Mouse (Mus musculus) midbrain, embryonic 13.5 days (tissue): ENCODE results near the gene Ethe1. TPM values are rescaled to one million over a fixed set of nuclear protein-coding genes. Genes with fewer than 3 reads are reported as not detected.
"Not testable (repeated sequence)": the region's sequence is repeated elsewhere in the genome, so short reads cannot be mapped to it uniquely, and the experiment has no call there.

Source experiments
- ATAC-seq: fragments of 200-750 bp; cut with Nextera tagmentation; 2 replicates; pipeline ENCODE4 v1.8.0; 2017; ENCODE audit warnings: mild to moderate bottlenecking, moderate TSS enrichment, moderate library complexity
- H3K27ac ChIP-seq: fragments of 300-500 bp; sonication (generic); 2 replicates; pipeline ENCODE4 v1.5.1; 2015; ENCODE audit warnings: inconsistent platforms, mild to moderate bottlenecking, moderate library complexity
- H3K27me3 ChIP-seq: fragments of 300-500 bp; sonication (generic); 2 replicates; pipeline ENCODE4 v1.6.1; 2015; ENCODE audit warnings: mild to moderate bottlenecking, inconsistent platforms
- H3K36me3 ChIP-seq: fragments of 300-500 bp; sonication (generic); 2 replicates; pipeline ENCODE4 v1.6.1; 2015; ENCODE audit warnings: mild to moderate bottlenecking, inconsistent platforms
- H3K4me1 ChIP-seq: fragments of 300-500 bp; sonication (generic); replicated peaks from 2 replicates; pipeline ENCODE4 v1.6.1; 2015; ENCODE audit warnings: inconsistent platforms
- H3K4me2 ChIP-seq: fragments of 300-500 bp; sonication (generic); replicated peaks from 2 replicates; pipeline ENCODE4 v1.6.1; 2015; ENCODE audit warnings: moderate library complexity, mild to moderate bottlenecking, inconsistent platforms
- H3K4me3 ChIP-seq: fragments of 300-500 bp; sonication (generic); replicated peaks from 2 replicates; pipeline ENCODE4 v1.5.1; 2015; ENCODE audit warnings: mild to moderate bottlenecking, inconsistent platforms
- H3K9ac ChIP-seq: fragments of 300-500 bp; sonication (generic); replicated peaks from 2 replicates; pipeline ENCODE4 v1.6.1; 2015; ENCODE audit warnings: mild to moderate bottlenecking, inconsistent platforms
- H3K9me3 ChIP-seq: fragments of 300-500 bp; sonication (generic); 2 replicates; pipeline ENCODE4 v1.6.1; 2016; ENCODE audit warnings: mild to moderate bottlenecking, inconsistent platforms
- WGBS: fragments of 180-500 bp; shearing (Covaris S2); methylation state at CpG from one replicate; pipeline ENCODE4 v1.1.7; 2015; 5-methylcytosine and 5-hydroxymethylcytosine counted together
- polyA plus RNA-seq: library from polyadenylated mRNA; unstranded; fragments of >200 nt; fragmentation: Nextera tagmentation; extraction: Ambion mirVana; gene quantifications from 2 replicates; pipeline ENCODE4 v1.2.1, GENCODE M21; 2015

The Ethe1 gene
- polyA plus RNA-seq, 1 experiment from 2014 or later: 14.7 TPM

DNA sequence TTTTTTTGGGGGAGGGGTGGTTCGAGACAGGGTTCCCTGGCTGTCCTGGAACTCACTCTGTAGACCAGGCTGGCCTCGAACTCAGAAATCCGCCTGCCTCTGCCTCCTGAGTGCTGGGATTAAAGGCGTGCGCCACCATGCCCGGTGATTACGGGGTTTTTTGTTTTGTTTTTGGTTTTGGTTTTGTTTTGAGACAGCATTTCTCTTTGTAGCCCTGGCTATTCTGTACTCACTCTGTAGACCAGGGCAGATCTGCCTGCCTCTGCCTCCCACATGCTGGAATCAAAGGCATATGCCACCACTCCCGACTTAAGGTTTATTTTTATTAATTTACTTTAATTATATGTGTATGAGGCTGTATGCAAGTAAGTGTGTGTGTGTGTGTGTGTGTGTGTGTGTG lies 31.0 kb downstream of the Ethe1 start:
- not testable (repeated sequence) for H3K4me1 ChIP-seq, H3K9ac ChIP-seq, H3K9me3 ChIP-seq, H3K36me3 ChIP-seq, ATAC-seq, H3K27ac ChIP-seq, H3K27me3 ChIP-seq, H3K4me3 ChIP-seq, H3K4me2 ChIP-seq
- 88% methylated on average over 8 of the region's 8 CpGs for WGBS

DNA sequence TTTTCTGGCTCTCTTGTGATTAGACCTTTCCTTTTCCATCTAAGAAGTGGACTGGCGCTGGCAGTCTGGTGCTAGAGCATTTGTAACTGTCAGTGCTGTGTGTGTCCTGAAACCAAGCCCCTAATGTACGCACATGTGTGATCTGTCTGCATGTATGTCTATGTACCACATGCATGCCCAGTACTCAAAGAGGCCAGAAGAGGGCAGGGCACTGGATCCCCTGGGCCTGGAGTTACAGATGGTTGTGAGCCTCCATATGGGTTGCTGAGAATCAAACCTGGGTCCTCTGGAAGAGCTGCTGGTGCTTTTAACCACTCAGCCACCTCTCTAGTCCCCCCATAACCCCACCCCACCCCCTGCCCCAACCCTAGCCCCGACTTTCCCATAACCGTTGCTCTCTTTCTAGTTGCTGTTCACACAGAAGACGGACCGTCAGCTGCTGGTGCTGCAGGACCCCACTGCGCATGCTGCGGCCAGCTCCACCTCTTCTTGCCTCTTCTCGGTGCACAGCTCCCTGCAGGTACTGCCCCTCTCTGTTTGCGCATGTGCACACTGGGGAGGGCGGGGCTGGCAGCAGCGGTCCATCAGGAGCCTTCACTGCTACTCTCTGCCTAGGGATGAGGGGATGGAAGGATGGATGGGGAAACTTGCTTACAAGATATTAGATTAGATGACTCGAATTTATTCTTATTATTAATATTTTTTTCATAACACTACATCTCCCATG lies 32.5 kb downstream of the Ethe1 start:
- Histone ChIP-seq H3K36me3 (no peaks in the 10 kb centered on the region), H3K9ac (no peak overlapping the region), H3K4me1 (no peaks in the 10 kb centered on the region), H3K4me3 (no peak overlapping the region), H3K9me3 (peaks cover 6% of the 10 kb centered on the region; the same call in 1 of the 2 replicates), H3K4me2 (no peak overlapping the region), H3K27ac (no peak overlapping the region), H3K27me3 (no peaks in the 10 kb centered on the region; the same call in 1 of the 2 replicates)
- 0 out of 2 replicates have a peak, but pooled peaks have one; percentile 43 for ATAC-seq
- 47% methylated on average over 13 of the region's 13 CpGs for WGBS

DNA sequence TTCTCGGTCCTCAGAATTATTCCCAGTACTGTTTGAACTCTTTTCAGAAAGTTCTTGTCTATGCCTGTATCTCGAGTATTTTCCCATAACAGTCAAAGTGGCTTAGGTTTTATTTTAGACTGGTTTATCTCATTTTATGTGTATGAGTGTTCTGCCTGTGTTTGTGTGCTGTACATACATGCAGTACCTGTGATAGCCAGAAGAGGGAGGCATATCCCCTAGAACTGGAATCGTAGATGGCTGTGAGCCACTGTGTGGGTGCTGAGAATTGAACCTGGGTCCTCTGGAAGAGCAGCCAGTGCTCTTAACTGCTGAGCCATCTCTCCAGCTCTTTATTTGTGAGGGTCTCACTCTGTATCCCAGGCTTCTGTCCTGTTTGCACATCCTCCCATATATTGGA lies 33.9 kb downstream of the Ethe1 start:
- Histone ChIP-seq H3K4me1 (0 out of 2 replicates have a peak, but pooled peaks cover 5% of the 10 kb centered on the region), H3K9me3 (peaks cover 6% of the 10 kb centered on the region; the same call in 1 of the 2 replicates), H3K27ac (no peak overlapping the region), H3K27me3 (peaks cover 4% of the 10 kb centered on the region; the same call in 1 of the 2 replicates), H3K4me3 (no peak overlapping the region), H3K36me3 (no peaks in the 10 kb centered on the region), H3K9ac (no peak overlapping the region), H3K4me2 (no peak overlapping the region)
- no peak for ATAC-seq
- 90% methylated on average over 3 of the region's 3 CpGs for WGBS

DNA sequence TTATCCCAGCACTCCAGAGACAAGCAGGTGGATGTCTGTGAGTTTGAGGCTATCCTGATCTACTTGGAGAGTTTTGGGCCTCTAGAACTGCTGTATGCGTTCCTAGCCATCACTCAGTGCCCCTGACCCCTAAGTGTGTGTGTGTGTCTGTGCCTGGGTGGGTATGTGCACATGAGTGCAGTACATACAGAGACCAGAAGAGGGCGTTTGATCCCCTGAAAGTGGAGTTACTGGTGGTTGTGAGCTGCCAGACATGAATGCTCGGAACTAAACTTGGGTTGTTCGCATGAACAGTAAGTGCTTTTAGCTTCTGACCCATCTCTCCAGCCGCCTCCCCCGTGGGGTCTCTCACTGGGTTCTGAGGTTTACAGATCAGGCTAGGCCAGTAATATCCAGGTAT lies 35.6 kb downstream of the Ethe1 start:
- Histone ChIP-seq H3K9me3 (peaks cover 6% of the 10 kb centered on the region; the same call in 1 of the 2 replicates), H3K27ac (no peak overlapping the region), H3K4me2 (no peak overlapping the region), H3K4me1 (0 out of 2 replicates have a peak, but pooled peaks cover 5% of the 10 kb centered on the region), H3K36me3 (no peaks in the 10 kb centered on the region), H3K4me3 (no peak overlapping the region), H3K27me3 (peaks cover 8% of the 10 kb centered on the region; the same call in 1 of the 2 replicates), H3K9ac (no peak overlapping the region)
- no peak for ATAC-seq
- 84% methylated on average over 6 of the region's 6 CpGs for WGBS

DNA sequence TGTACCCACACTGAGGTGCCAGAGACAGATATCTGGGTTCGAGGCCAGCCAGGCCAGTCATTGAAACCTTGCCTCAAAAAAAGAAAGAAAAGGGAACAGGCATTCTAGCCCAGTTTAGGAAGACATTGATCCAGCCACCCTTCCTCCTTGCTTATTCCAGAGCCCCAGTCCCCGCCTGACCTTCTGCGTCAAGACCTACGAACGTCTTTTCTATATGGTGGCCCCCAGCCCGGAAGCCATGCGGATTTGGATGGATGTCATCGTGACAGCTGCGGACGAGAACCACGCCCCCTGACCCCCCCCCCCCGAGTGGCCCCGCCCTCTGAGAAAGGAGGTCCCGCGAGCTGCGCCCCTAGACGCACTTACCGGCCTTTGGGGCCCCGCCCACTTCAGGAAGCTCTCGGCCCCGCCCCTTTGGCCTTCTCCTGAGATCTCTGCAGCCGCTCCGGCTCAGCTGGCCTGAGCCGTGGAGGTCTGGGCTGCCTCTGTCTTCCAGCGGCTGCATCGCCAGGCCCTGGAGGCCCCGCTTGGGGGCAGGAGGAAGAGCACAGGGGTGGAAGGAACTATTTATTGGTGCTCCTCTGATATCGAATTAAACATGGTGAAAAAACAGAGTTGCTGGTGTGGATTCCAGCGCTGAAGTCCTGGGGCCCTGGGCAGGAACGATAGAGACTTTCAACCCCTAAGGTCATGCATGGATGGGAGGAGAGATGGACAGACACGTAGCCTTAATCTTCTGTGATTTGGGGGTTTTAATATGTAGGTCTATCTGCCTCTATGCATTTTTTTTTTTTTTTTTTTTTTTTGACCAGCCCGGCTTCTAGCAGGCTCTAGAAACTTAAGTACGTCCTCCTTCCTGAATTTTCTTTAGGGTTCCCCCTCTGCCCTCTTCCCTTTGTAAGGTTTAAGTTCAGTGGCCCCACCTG lies 41.6 kb downstream of the Ethe1 start:
- H3K36me3 ChIP-seq: no peaks in the 10 kb centered on the region
- peak overlapping the region; percentile 59 for H3K4me2 ChIP-seq
- no peak overlapping the region for H3K27ac ChIP-seq
- H3K9me3 ChIP-seq: no peaks in the 10 kb centered on the region
- 0 out of 2 replicates have a peak, but pooled peaks cover 13% of the 10 kb centered on the region for H3K27me3 ChIP-seq
- whole genome bisulfite sequencing: 9% methylated on average over 32 of the region's 33 CpGs
- H3K4me3 ChIP-seq: peak overlapping the region; percentile 32
- peaks cover 13% of the 10 kb centered on the region for H3K4me1 ChIP-seq
- peak overlapping the region; percentile 3 for H3K9ac ChIP-seq
- peak; percentile 84 for ATAC-seq

DNA sequence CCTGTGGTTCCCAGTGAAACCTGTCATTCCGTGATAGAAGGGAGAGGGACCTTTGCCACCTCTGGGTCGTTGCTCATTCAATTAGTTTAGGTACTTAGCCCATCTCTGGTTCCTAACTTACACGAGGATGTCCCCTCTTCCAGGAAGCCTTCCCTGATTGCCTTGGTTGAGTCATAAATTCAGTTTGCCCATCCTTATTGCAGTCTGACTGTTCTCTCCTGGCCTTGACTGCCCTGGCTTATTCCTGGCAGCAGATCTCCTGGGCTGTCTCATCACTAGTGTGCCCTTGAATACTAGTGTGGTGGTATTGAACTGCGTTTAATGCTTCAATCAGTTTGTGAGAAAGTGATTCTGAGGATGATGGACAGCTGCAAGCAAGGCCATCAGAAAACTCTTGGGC lies 42.3 kb downstream of the Ethe1 start:
- Histone ChIP-seq H3K27ac (no peak overlapping the region), H3K9me3 (no peaks in the 10 kb centered on the region), H3K36me3 (no peaks in the 10 kb centered on the region), H3K9ac (no peak overlapping the region), H3K4me2 (no peak overlapping the region), H3K4me1 (peaks cover 13% of the 10 kb centered on the region), H3K27me3 (0 out of 2 replicates have a peak, but pooled peaks cover 13% of the 10 kb centered on the region), H3K4me3 (no peak overlapping the region)
- no peak for ATAC-seq
- 74% methylated on average over 4 of the region's 4 CpGs for WGBS

DNA sequence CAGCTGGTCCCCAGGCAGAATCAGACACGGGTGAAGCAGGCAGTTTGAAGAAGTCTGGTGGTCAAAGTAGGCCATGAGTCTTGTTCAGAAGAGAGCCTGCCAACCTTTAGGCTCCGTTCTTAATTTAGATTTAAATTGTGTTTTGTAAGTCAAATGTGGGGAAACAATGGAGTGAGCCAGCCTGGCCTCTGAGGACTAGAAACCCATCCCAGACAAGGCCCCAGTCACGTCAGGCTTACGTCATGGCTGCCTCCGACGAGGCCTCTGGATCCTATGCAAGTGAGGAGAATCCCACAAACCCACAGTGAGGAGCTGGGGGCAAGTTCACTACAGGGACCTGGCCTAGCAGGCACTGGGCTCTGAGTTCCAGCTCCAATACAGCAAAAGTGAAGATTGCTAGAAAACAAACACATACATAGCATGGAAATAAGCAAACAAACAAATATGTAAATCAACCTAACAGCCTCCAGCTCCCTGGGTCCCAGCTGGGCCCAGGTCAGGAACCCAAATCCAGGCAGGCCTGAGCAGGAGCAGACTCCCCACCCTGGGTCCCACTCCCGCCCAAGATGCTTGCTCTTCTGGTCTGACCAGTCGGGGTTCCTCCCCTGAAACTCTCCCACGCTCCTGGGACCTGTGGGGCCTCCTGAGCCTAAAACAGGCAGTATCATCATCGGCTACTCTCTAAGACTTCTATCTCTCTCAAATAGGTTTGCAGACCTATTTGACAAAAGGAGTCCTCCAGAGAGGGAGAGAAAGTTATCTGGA lies 43.0 kb downstream of the Ethe1 start:
- Histone ChIP-seq H3K27me3 (0 out of 2 replicates have a peak, but pooled peaks cover 13% of the 10 kb centered on the region), H3K4me1 (peaks cover 13% of the 10 kb centered on the region), H3K4me3 (no peak overlapping the region), H3K9me3 (no peaks in the 10 kb centered on the region), H3K27ac (no peak overlapping the region), H3K36me3 (no peaks in the 10 kb centered on the region), H3K4me2 (no peak overlapping the region), H3K9ac (no peak overlapping the region)
- ATAC-seq: no peak
- 67% methylated on average over 10 of the region's 10 CpGs for WGBS

DNA sequence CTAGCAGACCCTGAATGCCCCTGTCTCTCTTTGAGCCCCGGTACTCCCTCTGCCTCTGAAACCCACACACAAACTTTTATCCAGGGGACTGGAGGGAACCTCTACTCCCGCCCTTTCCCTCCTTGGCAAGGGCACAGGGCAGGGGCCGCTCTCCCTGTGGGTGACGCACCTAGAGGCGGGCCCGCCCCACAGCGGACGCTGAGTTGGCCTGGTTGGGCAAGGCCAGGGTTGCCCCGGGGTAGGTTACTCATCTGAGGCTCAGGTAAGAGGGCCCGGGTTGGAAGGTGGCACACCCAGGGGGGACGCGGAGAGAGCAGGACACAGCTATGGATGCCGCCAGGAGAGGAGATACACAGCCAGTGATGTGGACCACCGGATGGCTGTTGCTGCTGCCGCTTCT lies 48.9 kb downstream of the Ethe1 start, which contains the start of gene Lypd3:
Lypd3 (plus strand) TSS at position 287 of the 400 bp plus-strand sequence.
- 18% methylated on average over 15 of the region's 15 CpGs for WGBS
- ATAC-seq: no peak
- peak within 1 kb of the TSS; percentile 67 for H3K4me2 ChIP-seq

DNA sequence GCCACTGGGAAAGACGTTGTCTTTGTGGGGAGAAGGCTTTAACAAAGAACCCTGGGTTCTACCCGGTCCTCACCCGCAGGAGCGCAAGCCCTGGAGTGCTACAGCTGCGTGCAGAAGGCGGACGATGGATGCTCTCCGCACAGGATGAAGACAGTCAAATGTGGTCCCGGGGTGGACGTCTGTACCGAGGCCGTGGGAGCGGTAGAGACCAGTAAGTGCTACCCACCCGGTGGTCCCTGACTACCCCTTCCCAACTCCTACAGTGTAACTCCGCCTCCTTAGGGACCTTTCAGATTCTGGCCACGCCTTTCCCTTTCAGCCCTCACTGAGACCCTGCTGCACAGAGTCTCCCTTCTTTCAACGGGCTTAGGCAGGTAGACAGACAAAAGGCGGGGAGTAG lies 49.7 kb downstream of the Ethe1 start:
- Histone ChIP-seq H3K27ac (no peak overlapping the region), H3K9me3 (no peaks in the 10 kb centered on the region), H3K4me2 (peak overlapping the region; percentile 67), H3K27me3 (peaks cover 61% of the 10 kb centered on the region), H3K9ac (no peak overlapping the region), H3K4me1 (peaks cover 26% of the 10 kb centered on the region), H3K36me3 (no peaks in the 10 kb centered on the region), H3K4me3 (peak overlapping the region; percentile 18; the same call in 1 of the 2 replicates)
- WGBS: 1% methylated on average over 18 of the region's 18 CpGs
- ATAC-seq: peak; percentile 44

More for the DNA sequence above, 48.9 kb downstream of the Ethe1 start, which contains the start of gene Lypd3:
- H3K27me3 ChIP-seq: peaks cover 61% of the 10 kb centered on the region
- H3K4me3 ChIP-seq: peak within 1 kb of the TSS; percentile 18; the same call in 1 of the 2 replicates
- H3K9ac ChIP-seq: no peak within 1 kb of the TSS
- H3K27ac ChIP-seq: no peak within 1 kb of the TSS
- no peaks in the 10 kb centered on the region for H3K9me3 ChIP-seq
- H3K36me3 ChIP-seq: no peaks in the 10 kb centered on the region
- peaks cover 26% of the 10 kb centered on the region for H3K4me1 ChIP-seq

DNA sequence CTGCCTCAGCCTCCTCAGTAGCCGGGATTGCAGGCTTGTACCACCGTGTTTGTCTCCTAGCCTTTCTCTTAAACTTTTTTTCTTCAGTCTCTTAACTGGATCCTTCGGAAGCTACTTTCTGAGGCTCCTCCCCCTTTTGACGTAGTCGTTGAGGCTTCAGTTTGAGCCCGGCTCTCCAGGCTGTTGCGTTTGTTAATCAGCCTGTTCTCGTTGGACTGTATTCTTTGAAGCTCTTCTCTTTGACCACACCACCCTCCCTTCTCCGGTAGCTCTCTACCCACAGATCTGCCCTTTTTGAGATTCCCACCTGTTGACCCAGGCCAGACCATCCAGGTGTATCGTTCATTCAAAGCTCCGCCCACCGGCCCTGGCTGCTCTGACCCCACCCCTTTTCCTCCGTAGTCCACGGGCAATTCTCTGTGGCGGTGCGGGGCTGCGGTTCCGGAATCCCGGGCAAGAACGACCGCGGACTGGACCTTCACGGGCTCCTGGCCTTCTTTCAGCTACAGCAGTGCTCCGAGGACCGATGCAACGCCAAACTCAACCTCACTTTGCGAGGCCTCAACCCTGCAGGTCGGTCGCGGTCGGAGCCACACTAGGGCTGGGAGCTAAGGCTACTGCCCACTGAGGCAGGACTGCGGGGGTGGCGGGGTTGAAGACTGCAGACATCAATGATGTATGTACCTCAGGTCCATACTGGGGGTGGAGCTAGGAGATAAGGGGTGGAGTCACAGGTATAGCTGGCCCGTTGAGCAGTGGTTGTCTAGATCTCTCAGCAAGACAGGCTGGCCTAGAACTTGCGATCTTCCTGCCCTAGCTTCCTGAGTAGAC lies 50.9 kb downstream of the Ethe1 start:
- Histone ChIP-seq H3K27me3 (peaks cover 60% of the 10 kb centered on the region), H3K9ac (peak overlapping the region; percentile 32; the same call in 1 of the 2 replicates), H3K4me2 (peak overlapping the region; percentile 67), H3K4me1 (peaks cover 26% of the 10 kb centered on the region), H3K36me3 (no peaks in the 10 kb centered on the region), H3K4me3 (peak overlapping the region; percentile 41), H3K27ac (no peak overlapping the region), H3K9me3 (no peaks in the 10 kb centered on the region)
- WGBS: 2% methylated on average over 35 of the region's 35 CpGs
- ATAC-seq: no peak

DNA sequence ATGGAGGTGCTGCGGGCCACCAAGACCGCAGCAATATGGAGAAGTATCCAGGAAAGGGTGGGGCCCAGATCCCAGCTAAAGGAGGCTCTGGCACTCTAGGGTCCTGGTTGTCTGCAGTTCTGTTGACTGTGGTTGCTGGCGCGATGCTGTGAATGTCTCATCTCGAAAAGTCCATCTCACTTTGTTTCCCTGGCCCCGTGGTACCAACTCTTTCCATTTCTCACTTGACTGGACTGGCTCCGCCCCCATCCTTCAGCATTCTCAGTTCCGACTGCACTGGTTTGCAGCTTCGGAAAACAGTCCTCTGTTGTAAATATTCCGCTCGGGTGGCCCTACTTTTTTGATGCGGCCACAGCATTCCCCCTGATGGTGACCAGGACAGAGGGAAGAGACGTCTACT lies 53.1 kb downstream of the Ethe1 start:
- Histone ChIP-seq H3K27me3 (peaks cover 55% of the 10 kb centered on the region), H3K36me3 (no peaks in the 10 kb centered on the region), H3K4me1 (peaks cover 26% of the 10 kb centered on the region), H3K4me3 (no peak overlapping the region), H3K9ac (no peak overlapping the region), H3K4me2 (no peak overlapping the region), H3K9me3 (no peaks in the 10 kb centered on the region), H3K27ac (no peak overlapping the region)
- no peak for ATAC-seq
- WGBS: 62% methylated on average over 13 of the region's 13 CpGs
